Mouse (Mus musculus) ES-Bruce4 (cell line): Measurements from ENCODE around the gene Col28a1. TPM values are rescaled to one million over a fixed set of nuclear protein-coding genes. Genes with fewer than 3 reads are reported as not detected.

Source experiments
- H3K27ac ChIP-seq: 2 replicates; pipeline ENCODE4 v1.5.1; 2012; ENCODE audit warnings: low read length, inconsistent platforms; ENCODE audit not compliant: insufficient read depth
- H3K27me3 ChIP-seq: 2 replicates; pipeline ENCODE4 v1.6.1; 2012; ENCODE audit warnings: mild to moderate bottlenecking, low read length, inconsistent platforms; ENCODE audit not compliant: control insufficient read depth, poor library complexity, insufficient read depth, severe bottlenecking
- H3K36me3 ChIP-seq: 2 replicates; pipeline ENCODE4 v1.6.1; 2012; ENCODE audit warnings: inconsistent platforms, mild to moderate bottlenecking, low read length, moderate library complexity; ENCODE audit not compliant: control insufficient read depth, poor library complexity, insufficient read depth, severe bottlenecking
- H3K4me1 ChIP-seq: one replicate; pipeline ENCODE4 v1.8.1; 2011; ENCODE audit warnings: low read length; ENCODE audit not compliant: control insufficient read depth, insufficient read depth
- H3K4me3 ChIP-seq: 2 replicates; pipeline ENCODE4 v1.5.1; 2011; ENCODE audit warnings: low read depth, mild to moderate bottlenecking, low read length
- H3K9ac ChIP-seq: 2 replicates; pipeline ENCODE4 v1.6.1; 2012; ENCODE audit warnings: low read depth, mild to moderate bottlenecking, inconsistent platforms; ENCODE audit not compliant: poor library complexity, severe bottlenecking
- H3K9me3 ChIP-seq: replicated peaks from 2 replicates; pipeline ENCODE4 v1.6.1; 2012; ENCODE audit warnings: mild to moderate bottlenecking, low read length, inconsistent platforms; ENCODE audit not compliant: control insufficient read depth, poor library complexity, insufficient read depth, severe bottlenecking
- CTCF ChIP-seq: IDR thresholded peaks from one replicate; pipeline ENCODE4 v1.8.1; 2011; ENCODE audit warnings: low read depth, low read length
- EP300 ChIP-seq: IDR thresholded peaks from 2 replicates; pipeline ENCODE4 v1.6.1; 2011; ENCODE audit warnings: low read depth, low read length; ENCODE audit not compliant: insufficient read depth
- POLR2A ChIP-seq: IDR thresholded peaks from one replicate; pipeline ENCODE4 v1.8.1; 2011; ENCODE audit warnings: low read length; ENCODE audit not compliant: insufficient read depth
- polyA plus RNA-seq: library from polyadenylated mRNA; stranded (reverse); fragments of >200 nt; gene quantifications from 2 replicates; pipeline ENCODE4 v1.2.4, GENCODE M21; 2011; ENCODE audit warnings: low read depth; ENCODE audit not compliant: missing spikeins, insufficient read depth, insufficient read length

Gene Col28a1
- polyA plus RNA-seq, 1 experiment = not detected

DNA sequence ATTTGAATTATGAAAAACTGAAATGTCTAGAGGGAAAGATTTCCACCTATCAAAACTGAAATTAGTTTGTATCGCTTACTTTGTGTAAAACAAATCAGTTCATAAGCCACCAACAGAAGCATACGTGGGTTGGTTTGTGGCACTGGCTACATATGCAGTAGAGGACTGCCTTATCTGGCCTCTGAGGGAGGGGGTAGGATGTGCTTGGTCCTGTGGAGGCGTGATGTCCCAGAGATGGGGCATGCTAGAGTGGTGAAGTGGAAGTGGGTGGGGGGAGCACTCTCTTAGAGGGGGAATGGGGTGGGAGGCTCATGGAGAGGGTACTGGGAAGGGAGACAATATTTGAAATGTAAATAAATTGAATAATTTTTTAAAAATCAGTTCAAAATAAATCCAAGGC is 2.5 kb downstream of the Col28a1 start:
- H3K27me3 ChIP-seq = no peaks in the 10 kb centered on the region
- H3K9me3 ChIP-seq = peaks cover 7% of the 10 kb centered on the region; the same call in 1 of the 2 replicates
- TF ChIP-seq CTCF = no peak
- TF ChIP-seq EP300 = no peak
- no peak for TF ChIP-seq POLR2A
- H3K4me1 ChIP-seq = no peaks in the 10 kb centered on the region
- H3K27ac ChIP-seq = no peak overlapping the region
- H3K4me3 ChIP-seq = no peak overlapping the region
- no peaks in the 10 kb centered on the region for H3K36me3 ChIP-seq
- H3K9ac ChIP-seq = no peak overlapping the region

DNA sequence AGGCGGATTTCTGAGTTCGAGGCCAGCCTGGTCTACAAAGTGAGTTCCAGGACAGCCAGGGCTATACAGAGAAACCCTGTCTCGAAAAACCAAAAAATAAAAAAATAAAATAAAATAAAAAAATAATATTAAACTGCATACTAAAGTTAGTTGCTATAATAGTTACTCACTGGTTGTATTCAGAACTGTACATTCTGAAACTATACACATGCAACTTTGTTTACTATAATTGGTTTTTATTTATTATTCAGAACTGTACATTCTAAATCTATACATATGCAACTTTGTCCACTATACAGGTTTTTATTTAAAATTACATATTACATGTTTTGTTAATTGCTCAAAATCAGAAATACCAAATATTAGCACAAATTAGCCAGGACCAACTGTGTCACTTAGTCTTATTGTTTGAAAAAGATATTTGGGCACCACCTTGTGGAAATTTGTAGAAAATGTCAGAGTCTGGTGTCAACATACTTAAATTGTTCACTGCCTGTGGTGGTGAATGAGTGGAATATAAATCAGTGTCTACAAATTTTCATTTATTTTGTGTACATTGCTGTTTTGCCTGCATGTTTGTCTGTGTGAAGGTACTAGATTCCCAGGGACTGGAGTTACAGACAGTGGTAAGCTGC is 3.7 kb downstream of the Col28a1 start:
- no peak overlapping the region for H3K27ac ChIP-seq
- no peak overlapping the region for H3K9ac ChIP-seq
- no peak for TF ChIP-seq EP300
- no peaks in the 10 kb centered on the region for H3K4me1 ChIP-seq
- H3K36me3 ChIP-seq = no peaks in the 10 kb centered on the region
- no peaks in the 10 kb centered on the region for H3K9me3 ChIP-seq
- H3K27me3 ChIP-seq = no peaks in the 10 kb centered on the region
- H3K4me3 ChIP-seq = no peak overlapping the region

DNA sequence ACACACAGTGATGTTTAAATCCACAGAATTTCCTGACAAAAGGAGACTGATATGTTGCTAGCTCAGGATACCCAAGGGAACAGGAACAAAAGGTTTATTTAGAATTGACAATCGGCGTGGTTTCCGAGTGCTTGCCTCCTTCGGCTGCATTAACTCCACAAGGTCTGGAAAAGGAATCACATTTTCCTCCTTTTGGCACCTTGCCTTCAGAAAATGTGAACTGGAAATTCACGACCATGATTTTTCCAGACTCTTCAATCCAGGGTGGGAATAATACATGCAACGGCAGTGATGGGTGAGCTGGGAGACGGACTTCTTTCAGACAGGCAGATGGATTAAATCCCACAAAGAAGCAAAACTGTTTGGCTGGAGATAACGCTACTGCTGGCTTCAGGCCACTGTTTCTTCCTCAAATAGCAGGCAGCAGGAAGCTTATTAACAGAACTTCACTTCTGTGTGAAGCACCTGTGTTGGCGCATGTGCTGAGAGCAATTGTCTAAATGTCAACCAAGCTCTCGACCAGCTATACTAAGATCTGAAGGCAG is 13.9 kb downstream of the Col28a1 start:
- H3K9ac ChIP-seq = no peak overlapping the region
- no peaks in the 10 kb centered on the region for H3K36me3 ChIP-seq
- H3K4me1 ChIP-seq = no peaks in the 10 kb centered on the region
- no peak overlapping the region for H3K27ac ChIP-seq
- no peaks in the 10 kb centered on the region for H3K9me3 ChIP-seq
- H3K27me3 ChIP-seq = no peaks in the 10 kb centered on the region
- TF ChIP-seq POLR2A (no peak), EP300 (no peak), CTCF (no peak)
- no peak overlapping the region for H3K4me3 ChIP-seq

DNA sequence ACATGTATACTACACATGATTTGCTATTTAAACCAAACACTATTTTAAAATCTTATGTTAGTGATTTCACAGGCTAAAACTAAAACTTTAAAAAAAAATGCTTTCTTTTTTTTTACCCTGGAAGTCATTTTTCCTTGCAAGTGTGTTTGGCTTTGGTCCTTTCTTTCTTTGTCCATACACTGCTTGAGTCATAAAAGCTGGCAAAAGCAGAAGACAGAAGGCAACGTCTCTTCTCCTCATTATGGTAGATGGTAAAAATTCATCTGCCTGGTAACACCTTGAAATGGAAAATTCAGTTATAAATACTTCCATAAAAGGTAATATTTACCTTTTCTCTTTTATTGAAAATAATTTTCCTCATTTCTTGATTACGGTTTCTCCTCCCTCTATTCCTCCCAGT is 16.3 kb downstream of the Col28a1 start:
- no peak for TF ChIP-seq POLR2A
- no peak for TF ChIP-seq EP300
- TF ChIP-seq CTCF = no peak
- Histone ChIP-seq H3K4me3 (no peak overlapping the region), H3K9me3 (no peaks in the 10 kb centered on the region), H3K27ac (no peak overlapping the region), H3K9ac (no peak overlapping the region), H3K36me3 (no peaks in the 10 kb centered on the region), H3K27me3 (no peaks in the 10 kb centered on the region), H3K4me1 (no peaks in the 10 kb centered on the region)

DNA sequence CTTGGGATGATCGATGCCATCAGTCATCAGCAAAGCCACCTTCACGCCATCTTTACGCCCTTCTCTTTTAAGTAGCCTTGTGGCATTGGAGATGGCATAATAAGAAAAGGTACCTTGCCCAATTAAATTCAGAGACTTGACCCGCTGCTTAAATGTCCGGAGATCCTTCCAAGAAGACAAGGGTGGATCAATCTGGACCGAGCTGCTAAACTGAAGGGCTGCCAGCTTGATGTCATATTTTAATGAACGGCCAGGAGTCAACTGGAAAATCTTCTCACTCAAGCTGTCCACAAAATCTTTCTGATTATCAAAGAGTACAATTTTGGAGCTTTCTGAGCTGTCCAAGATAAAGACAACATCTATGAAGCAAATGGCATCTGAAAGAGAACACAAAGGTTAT is 17.1 kb downstream of the Col28a1 start:
- no peak overlapping the region for H3K9ac ChIP-seq
- H3K27ac ChIP-seq = no peak overlapping the region
- no peaks in the 10 kb centered on the region for H3K9me3 ChIP-seq
- no peak for TF ChIP-seq POLR2A
- TF ChIP-seq EP300 = no peak
- TF ChIP-seq CTCF = no peak
- no peaks in the 10 kb centered on the region for H3K27me3 ChIP-seq
- no peak overlapping the region for H3K4me3 ChIP-seq
- no peaks in the 10 kb centered on the region for H3K36me3 ChIP-seq
- H3K4me1 ChIP-seq = no peaks in the 10 kb centered on the region

DNA sequence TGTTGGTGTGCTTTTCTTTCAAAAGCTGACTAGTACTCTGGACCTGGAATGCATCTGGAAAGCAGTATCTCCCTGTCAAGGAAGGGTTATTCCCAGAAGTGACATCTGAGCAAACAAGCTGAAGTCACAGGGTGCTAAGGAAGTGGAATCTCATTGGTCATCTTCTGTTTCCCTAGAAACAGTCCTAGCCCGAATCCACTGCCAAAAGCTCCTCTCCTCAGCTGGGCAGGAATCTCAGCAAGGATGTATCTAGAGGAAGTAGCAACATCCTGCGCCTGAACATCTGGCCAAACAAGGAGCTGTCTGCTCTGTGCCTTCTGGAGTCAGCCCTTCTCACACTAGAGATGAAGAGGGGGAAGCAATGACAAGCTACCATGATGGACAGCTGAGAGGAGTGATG is 18.4 kb downstream of the Col28a1 start:
- Histone ChIP-seq H3K9ac (no peak overlapping the region), H3K4me3 (no peak overlapping the region), H3K27me3 (no peaks in the 10 kb centered on the region), H3K4me1 (no peaks in the 10 kb centered on the region), H3K27ac (no peak overlapping the region), H3K36me3 (no peaks in the 10 kb centered on the region), H3K9me3 (no peaks in the 10 kb centered on the region)
- TF ChIP-seq POLR2A (no peak), EP300 (no peak), CTCF (no peak)
